Mouse (Mus musculus): ENCODE measurements around the gene Hexb.

- TF ChIP-seq CTCF (IDR thresholded peaks at IDR 0.05; ENCODE audit: insufficient read depth, low read length): no peak
- TF ChIP-seq POLR2A (IDR thresholded peaks at IDR 0.05; ENCODE audit: borderline replicate concordance, extremely low read depth, low read depth, low read length): no peak
Observed at GRCm38 (mm10) chr13:97235911-97236310, 37.8 kb upstream of the Hexb start.
